Mouse (Mus musculus): ENCODE results near the gene Hydin. TPM values are rescaled to one million over a fixed set of nuclear protein-coding genes. Genes with fewer than 3 reads are reported as not detected.

Gene Hydin
- total and polyA plus RNA-seq, 3 experiments, result 0.05 to 0.21 (median 0.10) TPM

DNA sequence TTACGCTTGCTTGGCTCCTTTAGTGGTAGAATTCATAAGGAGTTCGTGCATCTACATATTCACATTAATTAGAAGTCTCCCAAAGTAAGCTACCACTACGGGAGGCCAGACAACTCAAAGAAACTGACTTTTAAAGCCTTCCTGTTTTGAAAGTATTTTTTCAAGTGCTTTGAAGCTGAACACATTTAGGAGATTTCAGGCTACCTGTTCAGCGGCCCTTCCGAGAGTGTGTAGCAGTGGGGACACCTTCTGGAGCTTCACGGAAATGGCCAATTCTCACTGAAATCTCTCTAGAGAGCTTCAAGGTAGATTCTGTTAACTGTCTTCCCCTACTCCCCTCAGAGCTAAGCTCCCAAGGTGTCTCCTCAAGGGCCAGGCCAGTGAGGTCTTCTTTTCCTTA is 211.8 kb downstream of the Hydin start:
- TF ChIP-seq CTCF (IDR thresholded peaks at IDR 0.05), result peak; percentile 68
- no peak for TF ChIP-seq EP300 (IDR thresholded peaks at IDR 0.05; ENCODE audit: insufficient read depth, low read depth, low read length)
- H3K4me1 ChIP-seq (ENCODE audit: control insufficient read depth, insufficient read depth, low read length), result no peaks in the 10 kb centered on the region
- H3K79me2 ChIP-seq (replicated peaks; ENCODE audit: control insufficient read depth, insufficient read depth, low read length), result no peaks in the 10 kb centered on the region
- H3K9ac ChIP-seq (ENCODE audit: low read depth, low read length), result no peak overlapping the region
- H3K36me3 ChIP-seq (ENCODE audit: control insufficient read depth, insufficient read depth, low read length), result no peaks in the 10 kb centered on the region
- H3K27ac ChIP-seq, result no peak overlapping the region
- DNase-seq, result no peak
- H3K27me3 ChIP-seq (ENCODE audit: control insufficient read depth, insufficient read depth, low read length), result no peaks in the 10 kb centered on the region
- whole genome bisulfite sequencing, result 43% methylated on average over 6 of the region's 6 CpGs
- H3K4me3 ChIP-seq, result no peak overlapping the region
- intact Hi-C loops (cut with DNase I), result loop anchor here (1.0 kb wide), 2 partner anchors 333 to 348 kb away; no protein-coding TSS in a partner anchor

DNA sequence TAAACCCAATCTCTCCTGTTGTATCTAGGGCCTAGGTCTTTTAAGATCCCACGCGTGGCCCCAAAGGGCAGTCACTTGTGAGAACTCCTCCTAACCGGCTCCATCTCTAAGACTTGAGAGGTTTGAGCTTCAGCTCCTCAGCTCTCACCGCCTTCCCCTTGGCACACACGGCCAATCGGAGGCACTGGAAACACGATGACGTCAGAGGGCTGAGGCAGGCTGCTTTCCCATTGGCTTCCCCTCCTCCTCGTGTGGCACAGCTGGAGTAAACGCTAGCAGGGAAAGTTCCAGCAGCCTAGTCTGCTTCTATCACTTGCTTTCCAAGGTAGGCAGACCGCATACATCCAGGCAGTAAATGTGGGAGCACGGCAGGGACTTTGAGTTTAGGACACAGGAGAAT is 212.6 kb downstream of the Hydin start:
- no peaks in the 10 kb centered on the region for H3K27me3 ChIP-seq (ENCODE audit: control insufficient read depth, insufficient read depth, low read length)
- intact Hi-C loops (cut with DNase I), result no loop called here
- no peak for DNase-seq
- TF ChIP-seq EP300 (IDR thresholded peaks at IDR 0.05; ENCODE audit: insufficient read depth, low read depth, low read length) (no peak), CTCF (IDR thresholded peaks at IDR 0.05) (no peak), POLR2A (IDR thresholded peaks at IDR 0.05; ENCODE audit: insufficient read depth, low read depth, low read length) (no peak)
- WGBS, result 61% methylated on average over 12 of the region's 12 CpGs
- H3K27ac ChIP-seq, result no peak overlapping the region
- no peaks in the 10 kb centered on the region for H3K79me2 ChIP-seq (replicated peaks; ENCODE audit: control insufficient read depth, insufficient read depth, low read length)
- no peak overlapping the region for H3K9ac ChIP-seq (ENCODE audit: low read depth, low read length)
- no peak overlapping the region for H3K4me3 ChIP-seq
- no peaks in the 10 kb centered on the region for H3K36me3 ChIP-seq (ENCODE audit: control insufficient read depth, insufficient read depth, low read length)
- no peaks in the 10 kb centered on the region for H3K4me1 ChIP-seq (ENCODE audit: control insufficient read depth, insufficient read depth, low read length)

DNA sequence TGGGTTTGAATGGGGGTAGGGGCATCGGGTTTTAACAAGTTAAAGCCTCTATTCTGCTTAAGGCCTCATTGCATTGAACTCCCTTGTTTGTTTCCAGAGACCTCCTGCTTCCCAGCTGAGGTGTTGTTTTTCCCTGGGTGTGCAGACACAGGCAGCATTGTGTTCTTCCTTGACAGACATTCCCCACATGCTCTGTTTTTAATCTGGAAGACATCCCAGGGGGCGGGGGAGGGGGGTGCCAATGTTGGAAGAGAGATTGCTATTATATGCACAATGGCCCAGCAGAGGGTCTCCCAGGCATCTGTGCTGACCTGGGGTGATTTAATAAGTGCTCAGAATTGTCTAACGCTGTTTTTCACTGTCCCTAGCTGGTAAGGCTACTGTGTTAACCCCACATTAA is 215.5 kb downstream of the Hydin start:
- H3K4me3 ChIP-seq, result no peak overlapping the region
- 23% methylated on average over 3 of the region's 3 CpGs for WGBS
- intact Hi-C loops (cut with DNase I), result no loop called here

GRCm38 (mm10) chr8:110485234-110485633 is 218.5 kb downstream of the Hydin start:
- intact Hi-C loops (cut with DNase I), result no loop called here
- Histone ChIP-seq H3K4me3 (no peak overlapping the region), H3K36me3 (ENCODE audit: control insufficient read depth, insufficient read depth, low read length) (no peaks in the 10 kb centered on the region), H3K4me1 (ENCODE audit: control insufficient read depth, insufficient read depth, low read length) (no peaks in the 10 kb centered on the region), H3K27ac (no peak overlapping the region), H3K79me2 (replicated peaks; ENCODE audit: control insufficient read depth, insufficient read depth, low read length) (no peaks in the 10 kb centered on the region), H3K9ac (ENCODE audit: low read depth, low read length) (no peak overlapping the region), H3K27me3 (ENCODE audit: control insufficient read depth, insufficient read depth, low read length) (no peaks in the 10 kb centered on the region)
- WGBS, result 89% methylated on average over 13 of the region's 13 CpGs
- TF ChIP-seq EP300 (IDR thresholded peaks at IDR 0.05; ENCODE audit: insufficient read depth, low read depth, low read length) (no peak), POLR2A (IDR thresholded peaks at IDR 0.05; ENCODE audit: insufficient read depth, low read depth, low read length) (no peak), CTCF (IDR thresholded peaks at IDR 0.05) (no peak)
- no peak for DNase-seq

More for the DNA sequence above, 215.5 kb downstream of the Hydin start:
- DNase-seq, result no peak
- TF ChIP-seq CTCF (IDR thresholded peaks at IDR 0.05), result no peak
- no peak for TF ChIP-seq EP300 (IDR thresholded peaks at IDR 0.05; ENCODE audit: insufficient read depth, low read depth, low read length)
- TF ChIP-seq POLR2A (IDR thresholded peaks at IDR 0.05; ENCODE audit: insufficient read depth, low read depth, low read length), result no peak
- no peaks in the 10 kb centered on the region for H3K36me3 ChIP-seq (ENCODE audit: control insufficient read depth, insufficient read depth, low read length)
- H3K27ac ChIP-seq, result no peak overlapping the region
- H3K27me3 ChIP-seq (ENCODE audit: control insufficient read depth, insufficient read depth, low read length), result no peaks in the 10 kb centered on the region
- no peaks in the 10 kb centered on the region for H3K79me2 ChIP-seq (replicated peaks; ENCODE audit: control insufficient read depth, insufficient read depth, low read length)
- H3K4me1 ChIP-seq (ENCODE audit: control insufficient read depth, insufficient read depth, low read length), result no peaks in the 10 kb centered on the region
- H3K9ac ChIP-seq (ENCODE audit: low read depth, low read length), result no peak overlapping the region

DNA sequence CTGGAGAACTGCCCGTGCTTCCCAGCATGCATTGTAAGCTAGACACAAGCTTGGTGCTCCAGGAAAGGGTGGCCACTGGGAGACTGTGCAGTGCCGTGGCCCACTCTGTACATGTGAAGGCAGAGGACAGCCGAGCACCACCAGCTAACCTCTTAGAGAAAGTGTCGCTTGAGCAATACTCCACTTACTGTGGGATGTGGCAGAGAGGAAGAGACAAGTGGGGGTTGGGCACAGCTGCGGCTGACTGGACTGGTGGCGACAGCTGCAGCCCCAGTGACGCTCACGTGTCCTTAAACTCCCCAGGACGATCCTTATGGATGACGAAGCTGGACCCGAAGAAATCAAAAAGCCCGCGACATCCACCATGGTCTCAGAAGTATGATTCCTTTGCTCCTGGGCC is 219.2 kb downstream of the Hydin start:
- Histone ChIP-seq H3K9ac (ENCODE audit: low read depth, low read length) (no peak overlapping the region), H3K4me1 (ENCODE audit: control insufficient read depth, insufficient read depth, low read length) (no peaks in the 10 kb centered on the region), H3K27ac (no peak overlapping the region), H3K27me3 (ENCODE audit: control insufficient read depth, insufficient read depth, low read length) (no peaks in the 10 kb centered on the region), H3K36me3 (ENCODE audit: control insufficient read depth, insufficient read depth, low read length) (no peaks in the 10 kb centered on the region), H3K4me3 (no peak overlapping the region), H3K79me2 (replicated peaks; ENCODE audit: control insufficient read depth, insufficient read depth, low read length) (no peaks in the 10 kb centered on the region)
- DNase-seq, result no peak
- WGBS, result 67% methylated on average over 13 of the region's 13 CpGs
- intact Hi-C loops (cut with DNase I), result no loop called here
- TF ChIP-seq POLR2A (IDR thresholded peaks at IDR 0.05; ENCODE audit: insufficient read depth, low read depth, low read length), result no peak
- TF ChIP-seq EP300 (IDR thresholded peaks at IDR 0.05; ENCODE audit: insufficient read depth, low read depth, low read length), result no peak
- TF ChIP-seq CTCF (IDR thresholded peaks at IDR 0.05), result no peak

- 93% methylated on average over 6 of the region's 6 CpGs for WGBS
- Histone ChIP-seq H3K36me3 (ENCODE audit: control insufficient read depth, insufficient read depth, low read length) (no peaks in the 10 kb centered on the region), H3K9ac (ENCODE audit: low read depth, low read length) (no peak overlapping the region), H3K27me3 (ENCODE audit: control insufficient read depth, insufficient read depth, low read length) (no peaks in the 10 kb centered on the region), H3K4me1 (ENCODE audit: control insufficient read depth, insufficient read depth, low read length) (no peaks in the 10 kb centered on the region), H3K27ac (no peak overlapping the region), H3K79me2 (replicated peaks; ENCODE audit: control insufficient read depth, insufficient read depth, low read length) (no peaks in the 10 kb centered on the region), H3K4me3 (no peak overlapping the region)
- no peak for TF ChIP-seq POLR2A (IDR thresholded peaks at IDR 0.05; ENCODE audit: insufficient read depth, low read depth, low read length)
- TF ChIP-seq CTCF (IDR thresholded peaks at IDR 0.05), result peak; percentile 9; the same call in 1 of the 2 replicates
- intact Hi-C loops (cut with DNase I), result no loop called here
- DNase-seq, result no peak
These were observed 220.9 kb downstream of the Hydin start for GRCm38 (mm10) chr8:110487644-110488043.
